Mouse (Mus musculus): ENCODE results near the gene Kbtbd6. TPM values are rescaled to one million over a fixed set of nuclear protein-coding genes. Genes with fewer than 3 reads are reported as not detected.
"Not testable (repeated sequence)": the region's sequence is repeated elsewhere in the genome, so short reads cannot be mapped to it uniquely, and the experiment has no call there.

Gene Kbtbd6
- total and polyA plus RNA-seq, 3 experiments, result 0.08 to 0.14 (median 0.10) TPM

DNA sequence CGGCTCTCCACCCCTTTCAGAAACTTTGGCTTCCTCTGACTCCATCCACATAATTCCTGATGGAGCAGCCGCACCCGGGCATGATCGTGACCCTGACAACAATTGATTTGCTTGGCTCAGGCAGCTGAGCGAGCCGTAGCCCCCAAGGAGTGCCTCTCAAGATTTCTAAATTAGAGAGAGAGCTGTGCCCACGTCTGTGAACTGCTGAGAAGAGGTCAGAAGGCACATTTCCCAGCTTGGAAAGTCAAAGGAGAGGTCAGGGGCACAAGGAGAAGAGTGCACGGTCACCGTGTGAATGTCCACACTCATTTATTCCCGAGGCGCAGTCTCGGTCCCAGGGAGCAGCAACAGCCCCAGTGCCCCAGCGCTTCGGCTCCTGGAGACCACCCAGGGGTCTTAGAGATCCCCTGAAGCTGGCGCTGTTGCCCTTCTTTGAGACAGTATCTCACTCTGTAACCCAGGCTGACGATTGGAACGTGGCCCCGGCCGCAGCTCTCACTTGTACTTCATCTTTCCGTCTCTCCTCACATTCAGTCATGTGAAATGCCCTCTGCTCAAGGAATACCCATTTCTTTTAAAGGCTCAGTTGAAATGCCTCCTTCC is 31.5 kb upstream of the Kbtbd6 start:
- no peaks in the 10 kb centered on the region for H3K79me2 ChIP-seq (replicated peaks; ENCODE audit: control insufficient read depth, insufficient read depth, low read length)
- no peak overlapping the region for H3K9ac ChIP-seq (ENCODE audit: low read depth, low read length)
- no peak overlapping the region for H3K4me3 ChIP-seq
- no peak overlapping the region for H3K27ac ChIP-seq
- H3K4me1 ChIP-seq (ENCODE audit: control insufficient read depth, insufficient read depth, low read length), result no peaks in the 10 kb centered on the region
- H3K36me3 ChIP-seq (ENCODE audit: control insufficient read depth, insufficient read depth, low read length), result no peaks in the 10 kb centered on the region
- intact Hi-C loops (cut with DNase I), result loop anchor here (5.0 kb wide), 1 partner anchor 37 kb away; no protein-coding TSS in a partner anchor
- H3K27me3 ChIP-seq (ENCODE audit: control insufficient read depth, insufficient read depth, low read length), result no peaks in the 10 kb centered on the region
- TF ChIP-seq EP300 (IDR thresholded peaks at IDR 0.05; ENCODE audit: insufficient read depth, low read depth, low read length), result no peak
- no peak for TF ChIP-seq CTCF (IDR thresholded peaks at IDR 0.05)
- TF ChIP-seq POLR2A (IDR thresholded peaks at IDR 0.05; ENCODE audit: insufficient read depth, low read depth, low read length), result no peak
- no peak for DNase-seq
- WGBS, result 82% methylated on average over 20 of the region's 20 CpGs

DNA sequence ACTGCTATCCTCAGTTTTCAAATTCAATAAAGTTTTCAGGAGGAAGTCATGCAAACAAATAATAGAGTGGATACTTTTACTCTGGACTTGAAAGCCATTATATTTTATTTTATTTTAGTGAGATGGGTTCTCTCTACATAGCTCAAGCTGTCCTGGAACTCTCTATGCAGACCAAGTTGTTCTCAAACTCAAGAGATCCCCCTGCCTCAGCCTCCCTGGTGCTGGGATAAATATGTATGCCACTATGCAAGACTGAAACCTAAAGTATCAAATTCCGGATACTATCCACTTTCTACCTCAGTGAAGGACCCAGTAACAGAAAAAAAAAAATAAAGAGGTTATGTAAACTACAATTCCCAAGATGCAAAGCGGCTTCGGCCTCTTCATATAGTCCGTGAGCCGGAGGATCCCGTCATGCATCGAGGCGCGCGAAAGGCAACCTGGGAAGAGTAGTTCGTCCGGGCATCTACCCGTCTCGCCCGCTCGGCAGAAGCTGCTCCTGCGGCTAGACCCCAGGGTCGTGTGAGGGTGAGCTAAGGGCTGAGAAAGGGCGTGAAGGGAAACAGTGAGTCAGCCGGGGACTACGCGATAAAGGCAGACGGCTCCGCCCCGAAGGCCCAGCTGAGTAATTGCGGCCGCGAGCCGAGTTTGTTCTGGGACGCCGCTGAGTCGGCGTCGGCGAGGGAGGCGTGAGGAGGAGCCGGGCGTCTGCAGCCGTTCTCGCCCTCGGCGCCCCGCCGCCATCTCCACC is 25.5 kb upstream of the Kbtbd6 start, which contains the start of gene Kbtbd7:
TSS of gene Kbtbd7 (plus strand) at position 533 of the 751 bp plus-strand sequence.
- under 1% methylated on average over 41 of the region's 44 CpGs for WGBS
- H3K4me1 ChIP-seq (ENCODE audit: control insufficient read depth, insufficient read depth, low read length), result peaks cover 6% of the 10 kb centered on the region
- H3K9ac ChIP-seq (ENCODE audit: low read depth, low read length), result peak within 1 kb of the TSS; percentile 69
- no peaks in the 10 kb centered on the region for H3K27me3 ChIP-seq (ENCODE audit: control insufficient read depth, insufficient read depth, low read length)
- H3K36me3 ChIP-seq (ENCODE audit: control insufficient read depth, insufficient read depth, low read length), result peaks cover 7% of the 10 kb centered on the region
- peak within 1 kb of the TSS; percentile 46; the same call in 1 of the 2 replicates for H3K4me3 ChIP-seq
- TF ChIP-seq CTCF (IDR thresholded peaks at IDR 0.05) (no peak), EP300 (IDR thresholded peaks at IDR 0.05; ENCODE audit: insufficient read depth, low read depth, low read length) (peak; percentile 88), POLR2A (IDR thresholded peaks at IDR 0.05; ENCODE audit: insufficient read depth, low read depth, low read length) (peak; percentile 88)
- DNase-seq, result peak; percentile 93 to 97
- intact Hi-C loops (cut with DNase I), result loop anchor here (2.0 kb wide), 1 partner anchor 27 kb away; no protein-coding TSS in a partner anchor
- no peaks in the 10 kb centered on the region for H3K79me2 ChIP-seq (replicated peaks; ENCODE audit: control insufficient read depth, insufficient read depth, low read length)
- H3K27ac ChIP-seq, result peak within 1 kb of the TSS; percentile 77

DNA sequence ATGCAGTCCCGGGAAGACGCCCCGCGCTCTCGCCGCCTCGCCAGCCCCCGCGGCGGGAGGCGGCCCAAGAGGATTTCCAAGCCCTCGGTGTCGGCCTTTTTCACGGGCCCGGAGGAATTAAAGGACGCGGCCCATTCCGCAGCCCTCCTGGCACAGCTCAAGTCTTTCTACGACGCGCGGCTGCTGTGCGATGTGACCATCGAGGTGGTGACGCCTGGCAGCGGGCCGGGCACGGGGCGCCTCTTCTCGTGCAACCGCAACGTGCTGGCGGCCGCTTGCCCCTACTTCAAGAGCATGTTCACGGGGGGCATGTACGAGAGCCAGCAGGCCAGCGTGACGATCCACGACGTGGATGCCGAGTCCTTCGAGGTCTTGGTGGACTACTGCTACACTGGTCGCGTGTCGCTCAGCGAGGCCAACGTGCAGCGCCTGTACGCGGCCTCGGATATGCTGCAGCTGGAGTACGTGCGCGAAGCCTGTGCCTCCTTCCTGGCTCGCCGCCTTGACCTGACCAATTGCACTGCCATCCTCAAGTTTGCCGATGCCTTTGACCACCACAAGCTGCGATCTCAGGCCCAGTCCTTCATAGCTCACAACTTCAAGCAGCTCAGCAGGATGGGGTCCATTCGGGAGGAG is 24.8 kb upstream of the Kbtbd6 start:
- DNase-seq, result peak; percentile 11 to 22
- H3K27me3 ChIP-seq (ENCODE audit: control insufficient read depth, insufficient read depth, low read length); H3K79me2 ChIP-seq (replicated peaks; ENCODE audit: control insufficient read depth, insufficient read depth, low read length); H3K4me1 ChIP-seq (ENCODE audit: control insufficient read depth, insufficient read depth, low read length); intact Hi-C loops (cut with DNase I); H3K36me3 ChIP-seq (ENCODE audit: control insufficient read depth, insufficient read depth, low read length): not testable (repeated sequence)
- Histone ChIP-seq H3K27ac (peak overlapping the region; percentile 77), H3K4me3 (peak overlapping the region; percentile 46; the same call in 1 of the 2 replicates), H3K9ac (ENCODE audit: low read depth, low read length) (peak overlapping the region; percentile 69)
- 49% methylated on average over 3 of the region's 59 CpGs for WGBS

DNA sequence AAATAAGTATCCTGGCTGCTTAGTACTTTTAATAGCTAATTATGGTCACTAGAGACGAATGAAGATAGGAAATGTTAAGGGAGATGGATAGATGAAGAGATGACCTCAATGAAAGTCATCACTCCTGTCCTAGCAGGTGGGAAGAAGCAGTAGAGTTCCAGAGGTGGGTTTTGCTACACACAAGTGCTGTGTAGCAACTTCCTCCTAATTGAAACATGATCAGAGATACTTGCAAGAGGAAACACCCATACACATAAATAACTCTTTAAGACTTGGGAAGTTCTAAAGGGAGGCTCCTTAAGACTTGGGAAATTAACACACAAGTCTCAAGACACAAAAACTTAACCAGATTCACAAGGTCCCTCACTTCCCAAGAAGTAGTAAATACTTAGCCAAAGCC is 17.6 kb upstream of the Kbtbd6 start:
- no peaks in the 10 kb centered on the region for H3K27me3 ChIP-seq (ENCODE audit: control insufficient read depth, insufficient read depth, low read length)
- no peak overlapping the region for H3K4me3 ChIP-seq
- no peak for DNase-seq
- H3K27ac ChIP-seq, result no peak overlapping the region
- no peaks in the 10 kb centered on the region for H3K36me3 ChIP-seq (ENCODE audit: control insufficient read depth, insufficient read depth, low read length)
- intact Hi-C loops (cut with DNase I), result no loop called here
- TF ChIP-seq POLR2A (IDR thresholded peaks at IDR 0.05; ENCODE audit: insufficient read depth, low read depth, low read length), result no peak
- TF ChIP-seq EP300 (IDR thresholded peaks at IDR 0.05; ENCODE audit: insufficient read depth, low read depth, low read length), result no peak
- H3K4me1 ChIP-seq (ENCODE audit: control insufficient read depth, insufficient read depth, low read length), result no peaks in the 10 kb centered on the region
- no peak overlapping the region for H3K9ac ChIP-seq (ENCODE audit: low read depth, low read length)
- H3K79me2 ChIP-seq (replicated peaks; ENCODE audit: control insufficient read depth, insufficient read depth, low read length), result no peaks in the 10 kb centered on the region
- WGBS, result 90% methylated on average over 1 of the region's 1 CpGs

GRCm38 (mm10) chr14:79440655-79441054 is 11.0 kb upstream of the Kbtbd6 start:
- Histone ChIP-seq H3K27me3 (ENCODE audit: control insufficient read depth, insufficient read depth, low read length) (no peaks in the 10 kb centered on the region), H3K4me1 (ENCODE audit: control insufficient read depth, insufficient read depth, low read length) (peaks cover 2% of the 10 kb centered on the region), H3K79me2 (replicated peaks; ENCODE audit: control insufficient read depth, insufficient read depth, low read length) (no peaks in the 10 kb centered on the region), H3K4me3 (no peak overlapping the region), H3K36me3 (ENCODE audit: control insufficient read depth, insufficient read depth, low read length) (no peaks in the 10 kb centered on the region), H3K27ac (no peak overlapping the region), H3K9ac (ENCODE audit: low read depth, low read length) (no peak overlapping the region)
- WGBS, result 71% methylated on average over 2 of the region's 2 CpGs
- no peak for DNase-seq
- TF ChIP-seq POLR2A (IDR thresholded peaks at IDR 0.05; ENCODE audit: insufficient read depth, low read depth, low read length) (no peak), CTCF (IDR thresholded peaks at IDR 0.05) (no peak), EP300 (IDR thresholded peaks at IDR 0.05; ENCODE audit: insufficient read depth, low read depth, low read length) (no peak)
- intact Hi-C loops (cut with DNase I), result no loop called here

- H3K36me3 ChIP-seq (ENCODE audit: control insufficient read depth, insufficient read depth, low read length), result no peaks in the 10 kb centered on the region
- no peak overlapping the region for H3K9ac ChIP-seq (ENCODE audit: low read depth, low read length)
- H3K79me2 ChIP-seq (replicated peaks; ENCODE audit: control insufficient read depth, insufficient read depth, low read length), result no peaks in the 10 kb centered on the region
- H3K4me3 ChIP-seq, result no peak overlapping the region
- no peak for DNase-seq
- TF ChIP-seq POLR2A (IDR thresholded peaks at IDR 0.05; ENCODE audit: insufficient read depth, low read depth, low read length) (no peak), EP300 (IDR thresholded peaks at IDR 0.05; ENCODE audit: insufficient read depth, low read depth, low read length) (no peak), CTCF (IDR thresholded peaks at IDR 0.05) (no peak)
- H3K4me1 ChIP-seq (ENCODE audit: control insufficient read depth, insufficient read depth, low read length), result peaks cover 2% of the 10 kb centered on the region
- intact Hi-C loops (cut with DNase I), result no loop called here
- H3K27me3 ChIP-seq (ENCODE audit: control insufficient read depth, insufficient read depth, low read length), result no peaks in the 10 kb centered on the region
- WGBS, result 59% methylated on average over 5 of the region's 5 CpGs
- H3K27ac ChIP-seq, result no peak overlapping the region
Measured at GRCm38 (mm10) chr14:79441441-79441840, 10.2 kb upstream of the Kbtbd6 start.
